Mouse (Mus musculus) regulatory T cell (primary cell): ENCODE measurements at regions not wholly inside any gene's neighbourhood (a gene's known extent, or its start where the extent isn't known, plus 50 kb on each side); places are given as distances from the start of the nearest gene placed in this dataset.

Source experiments
- in situ Hi-C: fragments of 300-600 bp; cut with MboI, MseI; formaldehyde crosslinking; loops from one replicate; pipeline ENCODE4 v1.15.1; 2025; ENCODE audit warnings: high pct_unique_total_duplicates

GRCm38 (mm10) chr12:80018086-80018485 lies 94.7 kb downstream of the Zfp36l1 start:
- in situ Hi-C loops, result no loop called here

DNA sequence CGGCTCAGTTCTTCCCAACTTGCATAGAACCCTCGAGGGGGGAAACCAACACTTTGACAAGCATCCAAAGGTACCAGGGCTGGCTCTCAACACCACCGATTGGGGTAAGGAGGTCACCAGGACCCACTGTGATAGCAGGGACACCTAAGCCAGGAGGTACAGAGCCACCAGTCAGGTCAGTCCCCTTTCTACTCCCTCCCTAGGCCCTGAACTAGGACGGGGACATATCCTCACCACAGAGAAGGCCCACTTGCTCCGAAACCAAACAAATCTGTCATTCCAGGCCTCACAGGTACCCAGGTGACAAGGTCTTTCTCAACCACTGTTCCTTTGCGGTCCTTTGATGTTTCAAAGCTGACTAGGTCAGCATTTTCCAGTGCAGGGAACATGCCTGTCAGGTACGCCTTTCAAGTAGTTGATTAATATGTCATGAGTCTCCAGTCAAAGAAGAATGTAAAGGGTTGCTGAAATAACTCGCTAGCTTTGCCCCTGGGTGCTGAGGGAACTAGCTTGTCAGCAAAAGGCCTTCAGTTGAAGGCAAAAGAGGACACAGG lies 95.4 kb downstream of the Zfp36l1 start:
- in situ Hi-C loops, result no loop called here

DNA sequence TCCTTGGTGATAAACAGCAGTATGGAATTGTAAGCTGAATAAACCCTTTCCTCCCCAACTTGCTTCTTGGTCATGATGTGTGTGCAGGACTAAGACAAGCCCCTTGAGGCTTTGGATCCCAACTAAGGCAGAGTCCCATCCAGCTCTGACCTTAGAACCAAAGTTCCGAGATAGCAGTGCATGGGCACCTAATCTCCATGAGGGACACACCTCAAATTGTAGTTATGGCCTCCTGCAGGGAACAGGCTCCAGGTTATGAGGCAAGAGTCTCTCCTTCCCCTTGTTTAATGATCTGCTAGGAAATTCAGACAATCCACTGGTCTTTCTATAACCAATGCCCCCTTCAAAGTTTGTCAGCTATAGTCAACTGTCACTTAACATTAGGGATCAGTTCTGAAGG lies 96.9 kb downstream of the Zfp36l1 start:
- in situ Hi-C loops, result no loop called here

DNA sequence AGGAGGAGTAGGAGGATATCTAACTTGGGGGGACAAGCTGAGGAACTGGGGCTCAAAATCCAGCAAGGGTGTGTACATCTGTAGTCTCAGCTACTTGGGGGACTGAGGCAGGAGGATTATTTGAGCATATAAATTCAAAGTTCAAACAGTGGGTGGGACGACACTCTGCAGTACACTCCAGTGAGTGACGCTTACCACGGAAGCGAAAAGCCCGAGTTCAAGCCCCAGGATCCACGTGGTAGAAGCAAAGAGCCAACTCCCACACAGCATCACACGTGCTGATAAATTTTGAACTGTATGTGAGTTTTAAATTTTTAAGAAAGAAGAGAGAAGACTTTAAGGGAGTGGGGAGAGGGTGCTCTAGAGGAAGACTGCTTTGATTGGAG lies 98.2 kb downstream of the Zfp36l1 start:
- in situ Hi-C loops, result no loop called here

DNA sequence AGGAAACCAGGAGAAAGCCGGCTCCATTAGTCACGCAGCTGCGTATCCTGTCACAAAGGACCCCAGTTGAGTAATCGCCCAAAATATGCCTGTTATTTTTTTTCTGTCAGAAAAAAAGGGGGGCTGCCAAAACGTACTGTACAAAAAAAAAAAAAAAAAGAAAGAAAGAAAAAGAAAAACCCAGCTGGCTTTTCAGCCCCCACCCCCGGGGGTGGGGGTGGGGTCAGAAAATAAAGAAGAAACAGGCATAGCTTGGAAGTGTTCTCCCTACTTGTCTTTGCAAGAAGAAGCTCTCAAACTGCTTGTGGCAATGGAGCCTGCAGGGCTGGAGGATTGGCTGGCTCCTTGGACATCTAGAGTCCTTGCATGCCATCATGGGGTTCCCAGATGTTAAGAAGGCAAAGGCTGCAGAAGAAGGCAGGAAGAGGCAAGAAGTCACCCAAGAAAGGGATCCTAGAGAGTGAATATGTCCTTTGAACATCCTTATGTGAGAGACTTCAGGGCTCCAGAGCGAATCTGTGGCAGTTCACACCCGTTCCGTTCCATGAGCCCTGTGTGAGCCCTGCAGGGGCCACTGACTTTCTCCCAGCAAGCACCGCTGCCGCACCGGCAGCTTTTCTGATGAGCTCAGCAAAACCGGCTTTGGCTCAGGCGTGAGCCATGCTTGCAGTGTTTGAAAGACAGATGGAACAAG lies 98.8 kb downstream of the Zfp36l1 start:
- in situ Hi-C loops, result no loop called here

DNA sequence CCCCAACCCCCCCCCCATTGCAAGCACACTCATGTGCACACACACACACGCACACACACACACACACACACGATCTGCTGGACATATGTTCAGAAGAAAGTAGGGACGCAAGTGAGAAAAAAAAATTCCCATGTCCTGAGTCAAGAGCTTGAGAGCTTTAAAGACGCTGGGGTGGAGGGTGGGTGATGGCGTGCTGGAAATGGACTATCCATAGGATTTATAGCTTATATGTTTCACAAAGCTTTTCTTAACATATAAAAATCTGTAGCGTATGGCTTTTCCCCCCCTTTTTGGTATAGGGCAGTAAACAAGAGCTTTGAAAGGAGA lies 99.3 kb downstream of the Zfp36l1 start:
- in situ Hi-C loops, result no loop called here

DNA sequence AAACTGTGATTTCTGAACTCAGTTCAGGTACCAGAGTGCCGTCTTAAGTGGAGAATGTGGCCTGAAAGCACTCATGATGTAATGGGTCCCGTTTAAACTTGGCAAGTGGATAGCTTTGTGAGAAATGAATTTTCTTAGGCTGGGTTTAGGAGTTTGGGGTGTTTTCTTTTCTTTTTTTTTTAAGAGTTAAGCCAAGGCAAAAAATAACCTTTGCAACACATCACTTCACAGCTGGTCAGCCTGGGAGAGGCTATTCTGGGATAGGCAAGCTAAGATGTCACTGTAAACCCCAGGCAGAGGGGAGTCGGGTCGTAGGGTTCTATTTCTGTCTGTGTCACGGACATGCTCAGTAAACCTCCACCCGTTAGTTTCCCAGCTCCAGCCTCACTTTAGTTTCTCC lies 100.9 kb downstream of the Zfp36l1 start:
- in situ Hi-C loops, result no loop called here

DNA sequence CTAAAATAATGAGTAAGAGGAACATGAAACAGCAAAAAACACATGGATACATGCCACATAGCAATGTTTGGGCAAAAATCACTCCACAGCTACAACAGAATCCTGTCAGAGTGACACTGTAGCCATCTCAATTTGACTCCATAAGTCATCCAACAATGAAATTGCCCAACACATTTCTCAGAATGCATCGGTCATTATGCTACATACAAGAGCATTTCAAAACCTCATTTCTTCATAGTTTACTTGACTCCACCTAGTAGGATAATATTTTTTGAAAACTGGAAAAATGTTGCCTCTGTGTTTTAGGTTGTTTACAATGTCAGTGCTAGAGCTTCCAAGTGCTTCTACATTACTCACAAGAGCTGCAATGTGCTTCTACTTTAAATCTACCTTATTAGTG lies 101.9 kb downstream of the Zfp36l1 start:
- in situ Hi-C loops, result no loop called here

DNA sequence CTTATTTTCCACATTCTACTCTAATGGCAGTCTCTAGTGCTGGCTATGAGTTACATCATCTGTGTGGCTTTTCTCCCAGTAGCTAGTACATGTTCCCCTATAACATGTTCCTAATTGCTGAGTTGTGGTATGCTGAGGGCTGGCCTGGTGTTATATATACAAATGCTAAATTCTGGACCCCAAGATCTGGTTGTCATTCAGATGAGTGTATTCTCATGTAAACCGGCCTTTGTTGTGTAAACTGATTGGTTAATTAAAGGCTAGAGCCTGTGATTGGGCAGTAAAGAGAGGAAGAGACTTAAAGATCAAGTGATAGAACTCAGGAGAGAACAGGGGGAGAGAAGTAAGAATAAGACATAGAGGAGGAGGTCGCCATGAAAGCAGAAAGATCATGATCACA lies 102.6 kb downstream of the Zfp36l1 start:
- in situ Hi-C loops, result no loop called here

DNA sequence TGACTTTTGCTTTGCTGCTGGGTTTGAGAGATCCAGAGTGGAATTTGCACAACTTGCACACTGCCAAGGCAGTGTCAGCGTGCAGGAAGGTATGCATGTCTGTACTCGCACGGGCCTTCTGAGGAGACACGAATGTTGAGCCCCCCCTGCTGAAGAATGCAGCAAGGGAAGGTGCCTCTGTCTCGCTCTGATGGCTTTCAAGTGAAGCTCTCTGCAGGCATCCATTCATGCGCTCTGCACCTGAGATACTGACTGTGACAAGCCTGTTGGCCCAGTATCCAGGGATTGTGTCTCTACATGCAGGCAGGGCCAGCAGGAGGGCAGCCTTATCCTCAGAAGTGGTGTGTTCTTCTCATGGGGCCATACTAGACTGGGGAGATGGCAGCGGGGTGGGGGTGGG lies 105.0 kb downstream of the Zfp36l1 start:
- in situ Hi-C loops, result no loop called here

- in situ Hi-C loops, result no loop called here
These were observed 107.4 kb downstream of the Zfp36l1 start for GRCm38 (mm10) chr12:80005227-80005919.

DNA sequence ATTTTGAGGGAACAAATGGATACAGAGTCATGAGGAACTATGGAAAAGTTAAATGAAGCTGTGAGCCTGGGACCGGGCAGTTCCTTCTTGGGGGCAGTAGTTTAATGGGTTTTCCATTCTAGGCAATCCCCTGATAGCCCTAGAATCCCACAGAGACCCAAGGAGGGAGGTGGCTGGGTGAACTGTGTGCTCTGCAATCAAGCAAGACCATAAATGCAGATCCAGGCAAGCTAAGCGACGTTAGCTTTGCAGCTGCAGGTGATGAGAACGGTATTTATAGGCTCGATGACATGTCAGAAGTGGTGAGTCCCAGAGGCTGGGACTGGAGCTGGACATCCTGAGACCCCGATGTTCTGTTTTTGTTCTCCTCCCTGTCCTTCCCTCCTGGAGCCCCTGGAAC lies 108.2 kb downstream of the Zfp36l1 start:
- in situ Hi-C loops, result no loop called here

DNA sequence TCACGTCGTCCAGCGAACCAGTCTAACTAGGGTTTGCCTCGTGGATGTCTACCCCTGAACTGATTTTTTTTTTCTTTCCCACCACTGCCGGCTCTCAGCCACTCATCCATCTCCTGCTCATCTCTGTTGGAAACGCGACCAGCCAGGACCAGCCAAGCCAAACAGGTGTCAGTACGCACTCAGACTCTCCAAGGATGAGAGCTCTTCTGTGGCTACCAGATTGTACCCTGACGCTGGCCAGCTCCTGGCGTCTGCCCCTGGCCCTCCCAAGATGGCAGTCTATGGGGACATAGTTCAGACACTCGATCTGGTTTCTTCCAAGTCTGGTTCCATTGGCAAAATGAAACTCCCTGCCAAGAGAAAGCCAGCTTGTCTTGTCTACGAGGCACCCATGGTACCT lies 109.3 kb downstream of the Zfp36l1 start:
- in situ Hi-C loops, result no loop called here

- in situ Hi-C loops, result no loop called here
These were observed 110.2 kb downstream of the Zfp36l1 start for GRCm38 (mm10) chr12:80002474-80003125.

DNA sequence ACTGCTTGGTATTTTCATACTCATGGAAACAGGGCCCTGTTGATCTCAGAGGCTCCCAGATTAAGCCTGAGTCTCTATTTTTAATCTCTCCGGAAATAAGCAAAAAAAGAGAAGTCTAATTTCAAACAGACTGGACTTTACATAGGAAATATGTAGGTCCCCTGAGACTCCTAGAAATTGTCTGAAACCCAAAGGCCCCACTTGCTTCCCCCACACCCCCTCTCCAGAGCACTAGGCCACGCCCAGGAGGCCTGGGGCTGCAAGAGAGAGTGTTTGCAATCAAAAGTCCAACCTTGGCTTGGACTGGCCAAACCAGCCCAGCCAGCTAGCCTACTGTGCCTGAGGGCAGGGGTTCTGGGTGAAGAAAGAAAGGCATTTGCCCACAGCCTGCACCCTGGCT lies 111.0 kb downstream of the Zfp36l1 start:
- in situ Hi-C loops, result no loop called here

- in situ Hi-C loops, result no loop called here
These were observed 112.9 kb downstream of the Zfp36l1 start for GRCm38 (mm10) chr12:79999868-80000370.

DNA sequence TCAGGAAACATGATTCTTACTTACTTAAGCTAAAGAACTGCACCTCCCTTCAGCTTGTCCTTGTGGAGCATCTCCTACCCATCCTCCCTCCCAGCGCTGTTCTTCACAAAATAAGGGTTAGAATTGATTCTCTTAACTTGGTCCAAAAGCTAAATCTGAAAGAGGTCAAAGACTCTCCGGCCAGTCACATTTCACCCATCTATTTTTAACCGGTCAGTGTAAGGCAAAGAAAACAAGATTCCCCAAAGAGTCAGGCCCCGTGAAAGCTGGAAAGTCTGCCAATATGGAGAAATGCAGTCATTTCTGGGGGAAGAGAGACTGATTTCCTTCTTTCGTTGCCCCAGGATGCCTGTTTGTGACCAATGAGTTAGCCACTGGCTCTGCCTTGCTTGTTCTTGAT lies 114.0 kb downstream of the Zfp36l1 start:
- in situ Hi-C loops, result no loop called here

- in situ Hi-C loops, result no loop called here
These were observed 114.5 kb downstream of the Zfp36l1 start for GRCm38 (mm10) chr12:79998339-79998738.

GRCm38 (mm10) chr12:79997201-79997600 lies 115.6 kb downstream of the Zfp36l1 start:
- in situ Hi-C loops, result no loop called here

GRCm38 (mm10) chr12:79995521-79996094 lies 117.2 kb downstream of the Zfp36l1 start:
- in situ Hi-C loops, result no loop called here

DNA sequence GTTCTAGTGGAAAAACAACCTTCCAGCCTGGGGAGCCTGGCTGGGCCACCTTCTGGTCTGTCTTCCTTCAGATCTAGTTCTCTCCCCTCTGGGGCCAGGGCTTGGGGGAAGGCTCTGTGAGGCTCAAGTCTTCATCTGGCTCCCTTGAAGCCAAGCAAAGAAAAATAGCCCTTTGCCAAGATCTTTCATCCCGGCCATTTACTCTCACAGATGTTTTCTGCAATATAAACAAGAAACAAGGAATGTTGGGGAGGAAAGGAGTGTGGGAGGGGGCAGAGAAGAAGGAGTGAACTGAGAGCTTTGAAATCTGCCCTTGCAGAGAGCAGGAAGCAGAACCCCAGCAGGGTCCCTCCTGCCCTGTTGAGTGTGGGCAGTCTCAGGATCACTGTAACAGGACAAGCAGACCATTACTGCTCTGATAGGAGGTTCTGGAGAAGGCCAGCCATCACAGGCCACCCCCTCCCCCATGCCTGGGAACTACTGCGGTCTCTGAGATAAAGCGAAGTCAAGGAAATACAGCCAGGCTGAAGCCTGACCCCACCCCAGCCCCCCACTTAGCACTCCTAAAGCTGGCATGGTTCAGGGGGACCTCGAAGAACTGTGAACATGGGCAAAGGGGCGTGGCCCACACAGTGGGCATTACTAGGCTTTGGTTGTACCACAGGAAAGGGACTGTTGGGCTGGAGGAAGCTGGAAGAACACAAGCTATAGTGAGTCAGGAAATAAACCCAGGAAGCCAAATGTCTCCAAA lies 118.8 kb downstream of the Zfp36l1 start:
- in situ Hi-C loops, result no loop called here

DNA sequence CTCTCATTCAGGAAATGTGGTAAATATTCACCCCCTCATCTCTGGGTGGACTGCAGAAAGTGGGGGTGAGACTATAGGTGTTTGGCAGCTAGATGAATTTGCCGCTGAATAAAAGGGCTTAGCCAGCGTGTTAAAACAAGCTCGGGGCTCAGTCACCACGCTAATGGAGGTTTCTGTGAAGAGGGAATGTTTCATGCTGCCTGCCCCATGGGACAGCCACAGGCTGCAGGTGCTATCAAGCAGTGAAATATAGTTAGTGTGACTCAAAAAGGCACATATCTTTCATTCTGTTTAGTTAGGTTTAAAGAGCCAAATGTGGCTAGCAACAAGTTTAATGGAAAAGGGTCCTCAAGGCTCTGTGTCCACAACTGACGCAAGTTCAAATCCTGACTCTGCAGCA lies 121.5 kb downstream of the Zfp36l1 start:
- in situ Hi-C loops, result no loop called here
